Mouse (Mus musculus): ENCODE data around the gene Ei24. TPM values are rescaled to one million over a fixed set of nuclear protein-coding genes. Genes with fewer than 3 reads are reported as not detected.

The Ei24 gene
- polyA plus RNA-seq, 1 experiment = 26.8 TPM

- H3K27ac ChIP-seq (ENCODE audit: control insufficient read depth, insufficient read depth, low read depth, low read length, poor library complexity) = no peak within 1 kb of the TSS
- WGBS = 13% methylated on average over 8 of the region's 8 CpGs
- no peaks in the 10 kb centered on the region for H3K4me1 ChIP-seq (ENCODE audit: control insufficient read depth, insufficient read depth, low read length)
- TF ChIP-seq POLR2A (IDR thresholded peaks at IDR 0.05; ENCODE audit: borderline replicate concordance, control insufficient read depth, low read depth, low read length) (no peak), CTCF (IDR thresholded peaks at IDR 0.05; ENCODE audit: control insufficient read depth, insufficient read depth, low read length) (no peak)
- no peak within 1 kb of the TSS for H3K4me3 ChIP-seq (replicated peaks; ENCODE audit: control insufficient read depth, low read depth, low read length)
Measured at GRCm38 (mm10) chr9:36821644-36822000, 24.4 kb upstream of the Ei24 start, which contains the start of gene Fez1. Fez1 (plus strand) TSS chr9:36821864.

DNA sequence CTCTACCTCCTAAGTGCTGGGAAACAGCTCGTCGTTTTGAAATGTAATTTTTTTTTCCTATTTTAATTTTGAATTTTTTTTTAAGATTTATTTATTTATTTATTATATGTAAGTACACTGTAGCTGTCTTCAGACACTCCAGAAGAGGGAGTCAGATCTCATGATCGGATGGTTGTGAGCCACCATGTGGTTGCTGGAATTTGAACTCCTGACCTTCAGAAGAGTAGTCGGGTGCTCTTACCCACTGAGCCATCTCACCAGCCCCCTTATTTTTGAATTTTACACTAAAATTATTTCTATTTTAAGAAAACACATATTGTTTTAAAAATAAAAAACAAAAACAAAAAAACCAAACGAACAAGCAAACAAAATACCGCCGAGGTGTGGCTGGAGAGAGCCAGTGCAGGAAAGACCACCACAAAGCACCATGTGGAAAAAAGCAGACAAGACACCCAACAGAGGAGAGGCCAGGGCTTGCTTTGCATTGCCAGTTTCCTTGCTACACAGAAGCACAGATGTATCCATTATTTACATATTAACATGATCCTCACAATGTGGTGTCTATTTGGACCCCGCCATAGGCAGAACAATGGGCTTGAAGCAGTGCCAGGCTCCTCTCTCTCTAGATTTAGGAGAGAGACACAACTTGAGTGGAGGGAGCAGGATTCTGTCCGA is 23.9 kb upstream of the Ei24 start:
- TF ChIP-seq POLR2A (IDR thresholded peaks at IDR 0.05; ENCODE audit: borderline replicate concordance, control insufficient read depth, low read depth, low read length) (no peak), CTCF (IDR thresholded peaks at IDR 0.05; ENCODE audit: control insufficient read depth, insufficient read depth, low read length) (no peak)
- H3K27ac ChIP-seq (ENCODE audit: control insufficient read depth, insufficient read depth, low read depth, low read length, poor library complexity) = no peak overlapping the region
- H3K4me3 ChIP-seq (replicated peaks; ENCODE audit: control insufficient read depth, low read depth, low read length) = no peak overlapping the region
- 63% methylated on average over 9 of the region's 9 CpGs for WGBS
- no peaks in the 10 kb centered on the region for H3K4me1 ChIP-seq (ENCODE audit: control insufficient read depth, insufficient read depth, low read length)

GRCm38 (mm10) chr9:36818905-36819304 is 21.7 kb upstream of the Ei24 start:
- no peak overlapping the region for H3K4me3 ChIP-seq (replicated peaks; ENCODE audit: control insufficient read depth, low read depth, low read length)
- TF ChIP-seq POLR2A (IDR thresholded peaks at IDR 0.05; ENCODE audit: borderline replicate concordance, control insufficient read depth, low read depth, low read length) (no peak), CTCF (IDR thresholded peaks at IDR 0.05; ENCODE audit: control insufficient read depth, insufficient read depth, low read length) (no peak)
- WGBS = 78% methylated on average over 4 of the region's 4 CpGs
- no peaks in the 10 kb centered on the region for H3K4me1 ChIP-seq (ENCODE audit: control insufficient read depth, insufficient read depth, low read length)
- H3K27ac ChIP-seq (ENCODE audit: control insufficient read depth, insufficient read depth, low read depth, low read length, poor library complexity) = no peak overlapping the region

DNA sequence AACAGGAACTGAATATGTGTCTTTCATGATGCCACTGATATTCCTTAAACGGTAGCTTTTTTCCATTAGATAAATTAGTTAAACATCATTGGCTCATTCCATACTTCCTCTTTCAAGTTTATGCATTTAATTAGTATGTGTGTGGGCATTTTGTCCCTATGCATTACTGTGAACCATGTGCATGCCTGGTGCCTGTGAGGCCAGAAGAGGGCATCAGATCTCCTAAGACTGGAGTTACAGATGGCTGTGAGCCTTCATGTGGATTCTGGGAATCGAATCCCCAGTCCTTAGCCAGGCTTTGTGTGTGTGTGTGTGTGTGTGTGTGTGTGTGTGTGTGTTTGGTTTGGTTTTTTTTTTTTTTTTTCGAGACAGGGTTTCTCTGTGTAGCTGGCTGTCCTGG is 17.3 kb upstream of the Ei24 start:
- H3K4me3 ChIP-seq (replicated peaks; ENCODE audit: control insufficient read depth, low read depth, low read length) = no peak overlapping the region
- H3K4me1 ChIP-seq (ENCODE audit: control insufficient read depth, insufficient read depth, low read length) = no peaks in the 10 kb centered on the region
- TF ChIP-seq CTCF (IDR thresholded peaks at IDR 0.05; ENCODE audit: control insufficient read depth, insufficient read depth, low read length) (no peak), POLR2A (IDR thresholded peaks at IDR 0.05; ENCODE audit: borderline replicate concordance, control insufficient read depth, low read depth, low read length) (no peak)
- 50% methylated on average over 2 of the region's 3 CpGs for WGBS
- H3K27ac ChIP-seq (ENCODE audit: control insufficient read depth, insufficient read depth, low read depth, low read length, poor library complexity) = no peak overlapping the region

DNA sequence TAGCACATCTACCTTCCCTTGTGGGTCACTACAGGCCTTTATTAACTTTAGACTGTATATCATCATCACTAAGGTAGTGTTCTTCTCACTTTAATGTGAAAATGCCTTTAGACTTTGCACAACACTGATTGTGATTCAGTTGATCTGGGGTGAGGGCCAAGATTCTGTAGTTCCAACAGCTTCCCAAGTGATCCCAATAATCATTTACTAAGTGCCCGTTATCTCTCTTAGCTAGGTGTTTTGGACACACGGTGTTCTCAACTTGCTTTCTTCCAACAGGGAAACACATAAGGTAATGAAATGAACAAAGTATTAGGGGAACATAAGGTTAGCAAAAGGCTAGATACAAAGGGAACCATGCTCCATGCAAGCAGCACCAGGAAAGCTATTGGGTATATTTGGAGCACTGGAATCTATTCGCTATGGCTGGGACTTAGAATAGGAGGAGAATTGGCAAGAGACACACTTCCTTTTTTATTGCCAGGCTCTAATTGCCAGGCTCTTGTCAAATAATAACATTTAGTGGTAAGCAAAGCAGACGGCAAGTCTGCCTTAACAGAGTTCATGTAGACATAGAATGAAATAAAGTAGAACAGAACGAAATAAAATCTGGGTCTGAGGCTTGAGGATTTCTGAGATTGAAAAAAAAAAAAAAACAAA is 11.1 kb upstream of the Ei24 start:
- no peak overlapping the region for H3K27ac ChIP-seq (ENCODE audit: control insufficient read depth, insufficient read depth, low read depth, low read length, poor library complexity)
- WGBS = 79% methylated on average over 5 of the region's 5 CpGs

DNA sequence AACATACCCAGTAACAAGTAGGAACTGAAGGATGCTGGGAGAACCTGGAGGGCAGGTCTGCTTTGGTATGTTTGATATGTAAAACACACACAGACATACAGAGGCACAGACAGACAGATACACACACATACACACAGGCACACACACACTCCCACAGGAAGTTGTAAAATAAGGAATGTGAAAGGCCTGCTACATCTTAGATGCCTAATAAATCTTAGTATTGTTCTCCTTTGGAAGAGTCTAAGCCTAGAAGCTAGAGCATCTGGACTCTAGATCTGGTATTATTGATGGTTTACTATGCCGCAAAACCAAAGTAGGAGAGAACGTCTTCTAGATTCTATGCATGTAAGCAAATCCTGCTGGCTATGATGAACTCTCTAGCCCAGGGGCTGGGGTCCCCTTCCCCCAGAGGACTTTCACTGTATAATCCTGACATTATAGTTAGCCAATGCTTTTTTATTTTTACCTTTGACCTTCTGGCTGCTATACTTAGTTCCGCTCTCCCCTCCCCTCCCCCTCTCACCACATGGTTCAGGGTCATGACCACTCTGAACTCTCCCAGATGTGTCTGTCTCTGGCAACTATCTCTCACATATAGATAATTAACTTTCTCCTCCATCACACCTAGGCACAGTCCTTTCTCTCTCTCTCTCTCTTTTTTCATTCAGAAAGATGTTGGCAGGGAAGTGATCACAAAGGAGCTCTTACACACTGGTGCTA is 8.2 kb upstream of the Ei24 start:
- Histone ChIP-seq H3K4me3 (replicated peaks; ENCODE audit: control insufficient read depth, low read depth, low read length) (no peak overlapping the region), H3K27ac (ENCODE audit: control insufficient read depth, insufficient read depth, low read depth, low read length, poor library complexity) (no peak overlapping the region), H3K4me1 (ENCODE audit: control insufficient read depth, insufficient read depth, low read length) (no peaks in the 10 kb centered on the region)
- 97% methylated on average over 3 of the region's 3 CpGs for WGBS
- no peak for TF ChIP-seq CTCF (IDR thresholded peaks at IDR 0.05; ENCODE audit: control insufficient read depth, insufficient read depth, low read length)
- no peak for TF ChIP-seq POLR2A (IDR thresholded peaks at IDR 0.05; ENCODE audit: borderline replicate concordance, control insufficient read depth, low read depth, low read length)

More for the DNA sequence above, 11.1 kb upstream of the Ei24 start:
- Histone ChIP-seq H3K4me1 (ENCODE audit: control insufficient read depth, insufficient read depth, low read length) (no peaks in the 10 kb centered on the region), H3K4me3 (replicated peaks; ENCODE audit: control insufficient read depth, low read depth, low read length) (no peak overlapping the region)
- TF ChIP-seq POLR2A (IDR thresholded peaks at IDR 0.05; ENCODE audit: borderline replicate concordance, control insufficient read depth, low read depth, low read length) (no peak), CTCF (IDR thresholded peaks at IDR 0.05; ENCODE audit: control insufficient read depth, insufficient read depth, low read length) (no peak)

DNA sequence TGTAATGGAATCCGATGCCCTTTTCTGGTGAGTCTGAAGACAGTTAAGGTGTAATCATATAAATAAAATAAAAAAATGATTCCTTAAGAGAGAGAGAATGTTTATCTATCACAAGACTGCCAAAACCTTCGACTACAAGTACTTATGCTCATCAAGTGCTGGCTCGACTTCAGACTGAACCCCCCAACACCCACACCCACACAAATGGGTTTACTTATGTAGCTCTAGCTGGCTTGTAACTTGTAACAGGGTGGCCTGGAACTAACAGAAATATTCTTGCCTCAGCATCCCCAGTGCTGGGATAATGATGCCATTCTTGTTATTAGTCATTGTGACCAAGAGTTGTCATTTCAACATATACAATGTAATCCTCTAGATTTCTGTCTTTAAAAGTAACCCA is 6.7 kb upstream of the Ei24 start:
- Histone ChIP-seq H3K4me3 (replicated peaks; ENCODE audit: control insufficient read depth, low read depth, low read length) (no peak overlapping the region), H3K4me1 (ENCODE audit: control insufficient read depth, insufficient read depth, low read length) (no peaks in the 10 kb centered on the region), H3K27ac (ENCODE audit: control insufficient read depth, insufficient read depth, low read depth, low read length, poor library complexity) (no peak overlapping the region)
- 73% methylated on average over 3 of the region's 3 CpGs for WGBS
- TF ChIP-seq CTCF (IDR thresholded peaks at IDR 0.05; ENCODE audit: control insufficient read depth, insufficient read depth, low read length) (no peak), POLR2A (IDR thresholded peaks at IDR 0.05; ENCODE audit: borderline replicate concordance, control insufficient read depth, low read depth, low read length) (no peak)

GRCm38 (mm10) chr9:36803386-36803785 is 6.2 kb upstream of the Ei24 start:
- H3K4me3 ChIP-seq (replicated peaks; ENCODE audit: control insufficient read depth, low read depth, low read length) = no peak overlapping the region
- WGBS = 77% methylated on average over 6 of the region's 6 CpGs

More at GRCm38 (mm10) chr9:36803386-36803785, 6.2 kb upstream of the Ei24 start:
- Histone ChIP-seq H3K27ac (ENCODE audit: control insufficient read depth, insufficient read depth, low read depth, low read length, poor library complexity) (no peak overlapping the region), H3K4me1 (ENCODE audit: control insufficient read depth, insufficient read depth, low read length) (no peaks in the 10 kb centered on the region)
- TF ChIP-seq CTCF (IDR thresholded peaks at IDR 0.05; ENCODE audit: control insufficient read depth, insufficient read depth, low read length) (no peak), POLR2A (IDR thresholded peaks at IDR 0.05; ENCODE audit: borderline replicate concordance, control insufficient read depth, low read depth, low read length) (no peak)
